Mouse (Mus musculus) B cell, adult 2 months (primary cell): ENCODE data around the gene Scnn1b.
A peak's percentile ranks its signal among the peaks of the same experiment; 100 is the strongest.

Source experiments
- DNase-seq, 2 experiments: peaks; one replicate each; pipeline ENCODE4 v3.0.0; 2022

The Scnn1b gene

DNA sequence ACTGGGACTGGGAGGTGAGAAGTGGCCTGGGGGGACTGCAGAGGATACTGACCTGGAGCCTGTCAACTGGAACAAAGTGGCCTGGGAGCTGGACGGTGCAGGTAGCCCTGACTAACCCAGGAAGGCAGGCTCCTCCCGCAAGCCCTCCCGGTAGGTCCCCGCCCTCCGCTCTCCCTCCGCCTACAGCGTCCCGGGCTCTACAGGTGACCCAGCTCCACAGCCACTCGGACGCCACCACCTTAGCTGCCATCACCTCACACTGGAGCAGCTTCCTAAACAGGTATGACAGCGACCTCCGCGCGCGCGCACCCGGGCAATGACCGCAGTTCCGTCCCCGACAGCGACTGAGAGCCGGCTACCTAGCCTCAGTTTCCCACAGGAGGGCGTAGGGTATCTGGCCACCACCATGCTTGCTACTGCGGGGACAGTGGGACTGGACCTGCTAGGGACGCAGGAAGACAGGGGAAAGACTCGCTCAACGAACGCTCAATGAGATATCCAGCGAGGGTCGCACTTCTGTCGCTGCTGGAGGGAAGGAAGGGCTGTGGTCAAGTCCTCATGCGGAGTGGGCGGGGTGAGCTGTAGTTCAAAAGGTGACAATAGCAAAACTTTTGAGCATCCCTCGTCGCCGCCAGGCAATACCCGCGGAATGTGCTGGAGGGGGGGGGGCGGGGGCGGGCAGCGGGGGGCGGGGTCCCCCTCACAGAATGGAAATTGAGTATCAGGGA is at the start of gene Scnn1b:
TSS of gene Scnn1b (plus strand) at position 181 of the 728 bp plus-strand sequence.
- no peak for DNase-seq

DNA sequence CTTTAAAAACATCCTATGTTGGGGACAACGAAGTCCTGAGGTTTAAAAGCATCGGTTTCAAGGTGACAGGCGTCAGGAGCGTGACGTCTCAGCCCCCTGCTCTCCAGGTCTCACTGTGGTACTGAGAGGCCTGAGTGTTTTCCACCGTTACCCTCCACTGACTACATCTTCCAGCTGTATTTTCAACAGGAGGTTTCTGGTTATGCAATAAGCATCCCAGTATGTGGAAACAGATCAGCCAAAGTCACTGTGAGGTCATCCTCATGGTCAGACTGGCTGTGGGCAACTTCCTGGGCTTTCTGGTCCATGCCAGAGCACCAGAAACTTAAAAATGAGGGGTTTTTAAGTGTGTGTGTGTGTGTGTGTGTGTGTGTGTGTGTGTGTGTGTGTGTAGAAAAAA is 43.2 kb upstream of the Scnn1b start:
- no peak for DNase-seq

DNA sequence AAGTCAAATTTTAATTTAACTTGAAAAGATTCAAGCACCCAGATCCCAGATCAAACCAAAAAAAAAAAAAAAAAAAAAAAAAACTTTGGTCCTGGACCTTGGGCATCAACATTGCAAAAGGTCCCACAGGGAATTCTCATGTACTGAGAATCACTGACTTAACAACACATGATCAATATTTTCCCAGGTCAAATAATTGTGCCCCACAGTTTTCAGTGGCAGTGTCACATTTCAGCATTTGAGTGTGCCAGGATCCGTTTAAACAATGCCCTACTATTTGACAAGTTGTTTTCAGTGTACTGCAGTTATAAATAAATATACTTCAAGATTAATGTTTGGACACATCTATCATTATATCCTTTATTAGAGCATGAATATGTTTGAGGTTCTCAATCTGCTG is 36.4 kb upstream of the Scnn1b start:
- no peak for DNase-seq

DNA sequence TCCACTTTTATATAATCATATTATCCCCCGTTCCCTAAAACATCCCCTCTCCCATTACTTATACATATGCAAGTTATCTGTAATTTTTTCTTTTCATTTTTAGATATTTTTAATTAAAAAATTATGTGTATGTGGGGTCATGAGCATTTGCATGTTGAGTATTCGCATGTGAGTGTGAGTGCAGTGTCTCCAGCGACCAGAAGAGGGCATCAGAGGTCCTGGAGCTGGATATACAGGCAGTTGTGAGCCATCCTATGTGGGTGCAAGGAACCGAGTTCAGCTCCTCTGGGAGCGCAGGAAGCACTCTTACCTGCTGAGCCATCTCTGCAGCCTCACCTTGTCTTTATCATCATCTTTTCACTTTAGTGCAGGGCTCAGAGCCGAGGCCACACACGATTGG is 29.4 kb upstream of the Scnn1b start:
- no peak for DNase-seq

DNA sequence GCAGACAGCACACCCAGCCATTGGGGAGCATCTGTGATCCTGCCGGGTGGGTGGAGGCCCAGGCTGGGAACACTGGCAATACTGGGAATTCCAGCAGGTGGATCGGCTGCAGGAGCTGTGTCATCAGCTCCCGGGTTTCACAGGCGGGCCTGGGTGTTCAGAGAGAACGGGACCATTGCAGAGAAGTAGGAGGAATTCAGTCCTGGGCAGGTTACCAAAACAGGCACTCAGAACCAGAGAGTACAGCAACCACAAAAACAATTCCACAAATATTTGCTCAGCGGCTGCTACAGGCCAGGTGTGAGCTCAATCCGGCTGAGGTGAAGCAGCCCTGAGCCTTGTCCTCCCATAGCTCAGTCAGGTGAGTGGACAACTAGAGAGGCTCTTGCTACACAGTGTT is 28.0 kb upstream of the Scnn1b start:
- no peak for DNase-seq

DNA sequence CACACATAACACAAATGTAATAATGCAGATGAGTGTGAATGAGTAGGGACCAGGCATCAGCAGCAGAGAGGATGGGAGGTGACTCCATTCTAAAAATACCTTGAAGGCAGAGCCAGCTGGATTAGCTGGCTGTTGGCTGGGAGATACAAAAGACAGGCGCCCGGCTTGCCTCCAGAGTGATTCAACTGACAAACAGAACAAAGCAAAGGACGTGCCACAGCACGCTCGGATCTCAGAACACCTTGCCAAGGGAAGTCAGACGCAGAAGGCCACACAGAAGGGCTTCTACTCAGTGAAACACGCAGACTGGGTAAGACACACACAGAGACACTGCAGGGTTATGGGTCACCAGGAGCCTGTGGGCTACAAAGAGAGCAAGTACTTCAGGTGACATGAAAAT is 24.0 kb upstream of the Scnn1b start:
- DNase-seq = no peak

DNA sequence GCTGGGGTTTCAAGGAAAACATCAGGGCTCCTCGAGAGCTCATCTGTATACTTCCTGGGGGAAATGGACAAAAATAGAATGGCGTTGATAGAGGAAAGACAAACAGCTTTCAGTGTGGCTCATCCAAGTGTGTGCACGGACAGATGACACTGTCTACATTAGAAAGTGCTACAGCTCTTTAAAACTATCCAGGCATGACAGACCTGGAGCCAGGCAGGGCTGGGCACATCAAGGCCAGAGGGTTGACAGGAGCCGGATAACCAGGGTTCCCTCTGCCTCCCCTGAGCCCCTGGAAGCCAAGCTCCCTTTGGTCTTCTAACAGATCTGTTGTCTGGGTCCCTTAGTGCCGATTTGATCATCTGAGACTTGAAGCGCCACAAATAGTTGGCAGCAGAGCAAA is 22.6 kb upstream of the Scnn1b start:
- DNase-seq = no peak

DNA sequence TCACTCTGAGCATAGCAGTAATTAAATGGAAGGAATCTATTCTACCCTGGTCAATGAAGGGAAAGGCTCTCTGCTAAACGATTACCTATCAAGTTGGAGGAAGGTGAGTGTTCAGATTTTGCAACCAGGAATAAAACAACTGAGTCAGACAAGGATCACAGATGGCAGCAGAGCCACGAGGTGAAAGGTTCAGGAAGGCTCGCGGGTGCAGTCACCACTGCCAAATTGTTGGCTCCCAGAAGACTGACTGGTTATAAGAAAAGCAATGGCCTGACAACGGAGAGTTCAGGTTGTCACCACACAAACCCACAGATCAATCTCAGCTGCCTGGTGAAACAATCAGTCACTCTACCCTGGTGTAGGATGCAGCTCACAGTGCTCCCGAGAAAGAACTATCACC is 18.9 kb upstream of the Scnn1b start:
- DNase-seq = no peak

DNA sequence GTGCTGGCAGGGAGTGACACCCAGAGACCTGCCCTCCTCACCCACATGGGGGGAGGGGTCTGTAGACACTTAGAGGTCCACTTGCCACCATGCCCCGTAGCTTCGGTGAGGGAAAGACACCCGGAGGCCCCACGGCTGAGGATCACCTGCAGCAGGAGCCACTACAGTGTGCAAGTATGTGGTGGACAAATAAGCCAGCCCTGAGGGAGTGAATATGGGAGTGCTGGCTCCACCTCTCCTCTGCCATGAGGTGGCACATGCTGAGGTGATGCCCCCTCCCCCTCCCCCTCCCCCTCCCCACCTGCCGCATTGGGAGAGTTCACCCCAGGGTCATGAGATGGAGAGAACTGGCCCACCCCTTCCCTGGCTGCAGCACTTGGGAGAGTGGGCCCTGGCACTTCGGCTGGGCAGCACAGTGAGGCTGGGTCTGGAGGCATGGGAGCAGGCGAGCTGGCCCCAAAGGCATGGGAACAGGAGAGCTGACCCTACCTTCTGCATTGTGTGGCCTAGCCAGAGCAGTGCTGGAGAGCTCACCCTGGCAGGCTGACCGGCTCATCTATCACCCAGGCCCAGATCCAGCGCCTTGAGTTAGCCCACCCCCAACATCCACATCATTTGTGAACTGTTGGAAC is 16.2 kb upstream of the Scnn1b start:
- no peak for DNase-seq

DNA sequence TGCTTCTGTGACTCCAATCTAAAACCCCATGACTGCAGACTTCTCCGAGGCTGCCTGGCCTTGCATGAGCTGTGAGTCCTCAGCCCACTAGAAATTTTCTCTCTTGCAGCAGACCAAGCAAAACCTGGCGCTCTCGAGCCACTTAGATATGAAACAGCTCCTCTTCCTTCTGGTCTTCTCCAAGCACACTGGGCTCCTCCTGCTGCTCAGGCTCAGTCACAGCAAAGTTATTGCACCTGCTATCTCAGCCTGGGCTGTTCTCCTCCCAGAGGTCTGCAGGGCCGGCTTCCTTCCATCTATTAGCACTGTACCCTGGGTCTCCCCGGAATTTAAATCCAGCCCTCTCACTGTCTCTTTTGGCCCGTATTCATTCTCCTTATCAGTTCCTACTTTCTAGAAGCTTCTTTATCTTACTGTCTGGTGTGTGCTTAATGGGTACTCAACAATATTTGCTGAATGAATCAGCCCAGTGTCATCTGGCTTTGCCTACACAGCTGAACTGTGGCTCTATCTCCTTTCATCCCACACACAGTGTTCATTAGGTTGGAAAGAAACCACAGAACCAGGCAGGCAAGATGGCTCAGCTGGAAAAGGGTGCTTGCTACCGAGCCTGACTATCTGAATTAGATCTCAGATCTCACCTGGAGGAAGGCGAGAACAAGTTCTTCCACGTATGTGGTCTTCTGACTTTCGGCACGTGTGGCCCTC is 7.5 kb upstream of the Scnn1b start:
- no peak for DNase-seq

DNA sequence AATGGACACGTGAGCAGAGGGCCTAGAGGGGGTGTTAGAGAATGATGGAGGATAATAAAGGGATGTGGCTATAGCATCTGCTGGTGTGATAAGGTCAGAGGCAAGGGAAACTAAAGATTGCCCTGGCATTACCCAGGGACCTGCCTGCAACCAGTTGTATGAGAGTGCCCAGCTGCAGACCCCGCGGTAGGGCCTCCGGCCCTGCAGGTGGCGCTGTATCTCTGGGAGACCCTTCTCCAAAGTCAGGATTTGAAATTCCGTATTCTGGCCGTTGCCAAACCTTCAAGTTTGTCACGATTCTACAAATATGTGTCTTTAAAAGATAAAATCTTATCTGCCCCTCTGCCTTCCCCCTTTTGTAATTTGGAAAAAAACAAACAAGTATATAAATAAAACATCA is 5.9 kb upstream of the Scnn1b start:
- DNase-seq = no peak

DNA sequence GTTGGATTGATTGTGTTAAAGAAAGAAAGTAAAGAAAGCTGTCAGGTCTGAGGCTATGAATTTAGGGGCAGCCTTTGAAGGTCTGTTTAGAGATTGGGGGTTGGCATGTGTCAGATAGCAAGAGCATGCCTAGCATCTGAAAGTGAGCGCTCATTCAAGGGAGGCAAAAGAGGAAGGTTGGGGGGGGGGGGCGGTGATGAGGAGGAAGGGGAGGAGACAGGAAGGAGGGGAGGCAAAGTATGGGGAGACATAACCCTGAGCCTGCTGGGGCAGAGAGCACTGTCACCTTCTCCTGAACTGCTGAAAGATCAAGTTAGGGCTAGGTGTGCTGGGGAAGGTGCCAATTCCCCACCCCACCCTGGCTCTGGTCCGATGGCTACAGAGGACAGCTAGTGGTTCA is 6.8 kb downstream of the Scnn1b start:
- DNase-seq = no peak

DNA sequence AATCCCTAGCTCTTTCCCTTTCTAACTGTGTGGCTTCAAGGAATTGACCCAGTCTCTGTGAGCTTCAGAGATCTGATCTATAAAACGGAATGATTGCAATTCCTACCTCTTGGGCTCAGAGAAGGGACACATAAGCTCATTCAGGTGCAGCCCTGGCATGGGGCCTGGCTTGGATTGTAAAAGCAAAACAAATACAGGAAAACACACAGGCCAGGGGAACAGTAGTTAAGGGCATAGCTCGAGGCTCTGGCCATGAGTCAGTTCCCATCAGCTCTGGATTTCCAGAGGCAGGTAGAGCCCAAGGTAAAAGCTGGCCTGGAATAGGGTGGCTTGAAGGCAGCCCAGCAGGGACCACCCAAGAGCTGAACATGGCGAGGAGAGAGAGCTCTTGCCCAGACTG is 9.2 kb downstream of the Scnn1b start:
- no peak for DNase-seq

DNA sequence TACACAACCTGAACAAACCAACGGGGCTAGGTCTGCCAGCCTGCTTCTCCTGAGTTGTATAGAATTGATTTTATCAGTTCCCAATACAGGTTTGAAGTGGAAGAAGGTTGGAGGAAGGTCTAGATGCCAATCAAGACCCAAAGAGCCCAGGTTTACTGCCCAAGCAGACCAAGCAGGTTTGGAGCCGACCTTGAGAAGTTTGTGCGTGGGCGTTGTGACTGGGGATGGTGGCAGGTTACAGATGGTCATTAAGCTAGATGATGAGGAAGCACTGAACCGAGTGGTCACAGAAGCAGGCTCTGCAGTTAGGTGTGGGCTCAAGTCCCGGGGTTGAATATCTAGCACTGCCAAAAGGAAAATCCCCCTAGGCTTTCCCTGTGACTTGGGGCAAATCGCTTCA is 9.9 kb downstream of the Scnn1b start:
- DNase-seq = no peak

DNA sequence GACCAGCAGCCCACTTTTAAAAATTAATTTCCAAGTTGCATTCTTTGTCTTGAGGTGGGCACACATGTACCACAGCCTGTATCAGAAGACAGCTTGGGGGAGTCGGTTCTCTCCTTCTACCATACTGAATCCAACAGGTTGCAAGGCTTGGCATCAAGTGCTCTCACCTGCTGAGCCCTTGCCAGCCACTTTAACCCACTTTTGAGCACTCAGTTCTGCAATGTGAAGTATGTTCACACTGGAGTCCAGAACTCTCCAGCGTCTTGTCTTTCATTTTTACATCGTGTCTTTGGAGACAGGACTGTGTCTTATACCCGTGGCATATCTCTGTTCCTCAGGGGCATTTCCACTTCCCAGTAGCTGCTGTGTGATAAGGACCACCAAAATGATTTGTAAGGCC is 15.4 kb downstream of the Scnn1b start:
- no peak for DNase-seq

DNA sequence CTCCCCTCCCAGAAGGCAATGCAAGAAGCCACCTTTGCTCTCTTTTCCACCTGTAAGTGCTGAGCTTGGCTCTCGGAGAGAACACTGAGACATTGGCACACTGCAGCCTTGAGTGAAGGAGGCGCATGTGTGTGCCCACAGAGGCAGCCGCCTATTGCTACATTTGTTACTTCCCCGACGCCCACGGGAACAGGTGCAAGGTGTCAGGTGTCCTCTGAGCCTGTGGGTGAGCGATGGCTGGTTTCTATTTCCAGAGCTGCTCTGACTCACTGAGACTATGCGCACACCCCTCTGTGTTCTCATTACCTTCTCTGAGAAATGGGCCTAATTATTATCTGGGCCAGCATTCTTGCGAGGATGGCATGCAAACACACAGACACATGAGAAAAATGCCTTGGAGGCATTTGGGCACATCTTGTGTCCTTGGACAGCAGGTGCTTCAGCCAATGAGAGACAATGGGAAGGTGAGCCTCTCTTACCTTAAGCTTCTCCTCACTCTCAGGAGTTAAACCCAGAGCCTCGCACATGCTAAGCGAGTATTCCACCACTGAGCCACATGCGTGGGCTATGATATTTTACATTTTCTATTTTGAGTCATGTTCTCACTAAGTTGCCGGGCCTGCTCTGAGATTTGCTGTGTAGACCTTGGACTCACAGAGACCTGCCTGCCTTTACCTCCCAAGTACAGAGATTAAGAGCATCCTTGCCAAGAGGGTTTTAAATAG is 26.0 kb downstream of the Scnn1b start:
- DNase-seq = no peak

DNA sequence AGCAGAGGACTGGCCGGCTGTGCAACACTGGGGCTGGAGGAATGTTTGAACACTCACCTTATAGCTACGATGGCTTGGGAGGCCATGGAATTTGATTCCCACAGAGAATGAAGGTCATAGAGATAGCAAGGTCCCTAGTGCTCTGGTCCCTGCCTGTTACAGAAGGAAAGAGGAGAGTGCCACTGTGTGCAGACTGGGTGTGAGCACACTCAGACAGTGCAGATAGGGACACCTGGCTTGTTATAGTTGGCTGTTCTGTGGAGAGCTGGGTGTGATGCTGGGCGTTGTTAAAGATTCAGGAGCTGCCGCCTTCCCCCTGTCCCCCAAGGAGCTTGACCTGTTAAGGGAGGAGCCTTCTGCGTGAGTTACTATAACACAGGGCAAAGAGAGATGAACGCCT is 31.9 kb downstream of the Scnn1b start:
- no peak for DNase-seq

DNA sequence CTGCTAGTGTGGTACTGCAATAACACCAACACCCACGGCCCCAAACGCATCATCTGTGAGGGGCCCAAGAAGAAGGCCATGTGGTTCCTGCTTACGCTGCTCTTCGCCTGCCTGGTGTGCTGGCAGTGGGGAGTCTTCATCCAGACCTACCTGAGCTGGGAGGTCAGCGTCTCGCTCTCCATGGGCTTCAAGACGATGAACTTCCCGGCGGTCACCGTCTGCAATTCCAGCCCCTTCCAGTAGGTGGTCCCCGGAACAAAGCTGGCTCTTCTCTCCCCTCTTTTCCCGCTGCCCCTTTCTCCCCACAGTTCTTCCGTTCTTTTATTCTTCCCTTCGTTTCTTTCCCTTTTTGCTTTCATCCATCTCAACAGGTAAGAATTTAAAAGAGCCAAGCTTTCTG is 34.5 kb downstream of the Scnn1b start:
- DNase-seq = peak; percentile 37 to 39

DNA sequence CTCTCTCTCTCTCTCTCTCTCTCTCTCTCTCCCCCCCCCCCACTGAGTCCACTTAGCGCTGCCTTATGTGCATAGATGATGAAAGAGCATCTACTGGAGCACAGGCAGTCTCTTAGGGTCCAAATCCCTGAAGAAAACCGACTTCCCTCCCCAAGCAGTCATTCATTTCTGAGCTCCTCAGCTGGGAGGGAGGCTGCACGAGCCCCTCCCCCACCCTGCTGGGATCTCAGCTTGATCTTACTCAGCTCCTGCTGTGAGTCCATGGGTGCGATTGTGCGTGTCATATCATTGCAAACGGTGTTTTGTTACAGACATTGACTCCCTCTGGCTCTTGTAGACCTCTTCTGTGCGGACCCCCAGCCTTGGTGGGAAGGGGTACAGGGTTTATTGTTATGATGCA is 35.1 kb downstream of the Scnn1b start:
- DNase-seq = no peak

DNA sequence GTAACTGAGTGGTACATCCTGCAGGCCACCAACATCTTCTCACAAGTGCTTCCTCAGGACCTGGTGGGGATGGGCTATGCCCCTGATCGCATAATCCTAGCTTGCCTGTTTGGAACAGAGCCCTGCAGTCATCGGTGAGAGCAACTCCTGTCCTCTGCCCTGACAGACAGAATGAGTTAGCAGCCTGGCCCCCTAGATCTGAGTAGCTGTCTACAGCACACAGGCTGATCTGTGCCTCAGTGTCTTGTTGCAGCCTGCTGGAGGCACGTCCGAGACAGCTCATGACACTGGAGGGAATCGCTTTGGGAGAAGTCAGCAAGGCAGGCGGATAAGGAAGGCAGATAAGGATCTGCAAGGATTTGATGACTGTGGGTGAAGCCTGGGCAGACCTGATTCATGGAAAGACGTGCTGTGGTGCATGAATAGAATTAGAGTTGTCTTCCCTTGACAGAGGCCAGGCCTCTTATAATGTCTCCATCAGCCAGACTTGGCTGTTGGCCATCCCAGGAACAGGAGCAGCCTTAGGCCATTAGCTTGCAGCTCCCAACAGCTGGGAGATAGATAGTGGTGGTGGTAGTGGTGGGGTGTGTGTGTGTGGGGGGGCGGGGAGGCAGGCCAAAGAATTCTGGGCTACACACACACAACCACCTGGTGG is 38.0 kb downstream of the Scnn1b start:
- no peak for DNase-seq

DNA sequence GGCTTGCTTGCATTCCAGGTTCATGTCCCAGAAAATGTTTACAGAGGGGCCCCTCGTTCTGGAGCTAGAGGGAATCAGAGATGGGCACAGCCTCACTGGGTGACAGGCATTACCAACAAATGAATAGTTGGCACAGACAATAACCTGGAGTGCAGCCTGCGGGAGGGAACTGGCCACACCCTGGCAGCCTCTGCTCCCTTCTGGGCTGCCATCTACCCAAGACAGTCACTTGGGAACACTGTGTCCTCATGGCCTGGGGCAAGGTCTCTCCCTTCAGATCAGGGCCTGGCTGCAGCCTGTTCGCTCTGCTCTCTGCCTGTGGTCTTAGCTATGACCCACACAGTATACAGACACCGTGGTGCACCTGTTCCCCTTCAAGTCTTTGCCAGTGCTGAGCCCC is 42.0 kb downstream of the Scnn1b start:
- DNase-seq = no peak

DNA sequence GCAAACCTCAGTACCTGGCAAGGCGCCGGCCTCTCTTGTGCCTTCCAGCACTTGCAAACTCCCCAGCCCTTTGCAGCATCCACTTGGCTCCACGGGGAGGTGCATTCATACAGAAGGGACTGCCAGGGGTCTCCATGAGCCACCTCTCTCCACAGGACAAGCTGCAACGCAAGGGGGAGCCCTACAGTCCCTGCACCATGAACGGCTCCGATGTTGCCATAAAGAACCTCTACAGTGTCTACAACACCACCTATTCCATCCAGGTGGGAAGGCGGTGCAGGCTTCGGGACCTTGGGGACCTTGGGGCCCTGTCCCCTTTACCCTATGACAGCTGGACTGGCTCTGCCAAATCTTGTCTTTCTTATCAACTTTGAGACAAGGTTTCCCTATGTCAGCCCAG is 47.4 kb downstream of the Scnn1b start:
- no peak for DNase-seq

DNA sequence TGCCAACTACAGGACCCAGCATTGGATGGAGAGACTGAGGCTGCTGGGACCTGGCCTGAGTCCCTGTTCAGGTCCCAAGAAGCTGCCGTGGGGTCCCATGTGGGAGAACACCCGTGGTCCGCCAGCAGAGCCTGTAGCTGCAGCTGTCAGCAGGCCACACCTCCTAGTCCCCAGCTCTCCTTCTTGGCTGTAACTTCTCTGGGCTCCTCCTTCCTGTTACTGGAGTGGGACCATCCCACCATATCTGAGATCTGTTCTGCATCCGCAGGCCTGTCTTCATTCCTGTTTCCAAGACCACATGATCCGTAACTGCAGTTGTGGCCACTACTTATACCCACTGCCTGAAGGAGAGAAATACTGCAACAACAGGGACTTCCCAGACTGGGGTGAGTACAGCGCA is 49.1 kb downstream of the Scnn1b start:
- no peak for DNase-seq
